10 mouse cellular contexts compared by ENCODE assay signal in genomic region chr10:69465558-69466200, GRCm38 (mm10).
DNase-seq lines count a peak whose midpoint lies in the region; ATAC-seq and TF ChIP-seq lines count a peak whose summit lies in the region.
"Had no signal": no experiment of that assay in that cellular context is flagged by ENCODE, and none has a peak within 500 bp of the region (broad histone marks: within the 10 kb centered on the region; RNA-seq: fewer than 3 reads in every experiment).

No protein-coding gene starts in this region.

- peaks cover 15% of the 10 kb centered on the region; the same call in 1 of the 2 replicates for H3K4me1 ChIP-seq in hindbrain, postnatal 0 days (ENCODE audit: insufficient read depth, low read length)
- peaks cover 46% of the 10 kb centered on the region for H3K4me1 ChIP-seq in midbrain, embryonic 14.5 days (ENCODE audit: control insufficient read depth, insufficient read depth, low read length)
- H3K4me1 ChIP-seq in heart, embryonic 11.5 days (ENCODE audit: control insufficient read depth, insufficient read depth, low read length): no peaks in the 10 kb centered on the region
- H3K4me1 ChIP-seq: lung, embryonic 15.5 days had no signal

- H3K4me3 ChIP-seq in hindbrain, postnatal 0 days (ENCODE audit: low read length): no peak overlapping the region
- no peak overlapping the region for H3K4me3 ChIP-seq in midbrain, embryonic 14.5 days (replicated peaks; ENCODE audit: low read depth, low read length)
- H3K4me3 ChIP-seq in heart, embryonic 11.5 days (ENCODE audit: low read depth, low read length): no peak overlapping the region
- H3K4me3 ChIP-seq: lung, embryonic 15.5 days had no signal

- ATAC-seq in hindbrain, postnatal 0 days: peak; percentile 91
- ATAC-seq in midbrain, embryonic 14.5 days (ENCODE audit: low FRiP score, low TSS enrichment): peak; percentile 82
- ATAC-seq in heart, embryonic 11.5 days (replicated peaks; ENCODE audit: insufficient number of reproducible peaks, low FRiP score, low TSS enrichment): no peak

- H3K9ac ChIP-seq in hindbrain, postnatal 0 days (replicated peaks; ENCODE audit: low read length): 0 out of 2 replicates have a peak overlapping the region, but pooled peaks have one; percentile 18
- H3K9ac ChIP-seq in midbrain, embryonic 14.5 days (replicated peaks; ENCODE audit: low read length): no peak overlapping the region; the same call in 1 of the 2 replicates
- no peak overlapping the region for H3K9ac ChIP-seq in heart, embryonic 11.5 days (ENCODE audit: low read depth, low read length)
- H3K9ac ChIP-seq: lung, embryonic 15.5 days had no signal

- DNase-seq in Muller cell, postnatal 12 days (ENCODE audit: inconsistent ontology term): peak; percentile 62
- peak; percentile 15 for DNase-seq in embryo, embryonic 9.5 days (ENCODE audit: extremely low spot score)
- DNase-seq in hindbrain, postnatal 0 days (ENCODE audit: low spot score): peak; percentile 95
- DNase-seq in midbrain, embryonic 14.5 days: peak; percentile 97
- DNase-seq in B cell, adult 2 months: no peak
- no peak for DNase-seq in adrenal gland, adult 8-10 months
- no peak for DNase-seq in lung, postnatal 36 days
- DNase-seq: kidney, adult 9 months had no signal

- no peaks in the 10 kb centered on the region for H3K9me3 ChIP-seq in hindbrain, postnatal 0 days (ENCODE audit: low read length)
- H3K9me3 ChIP-seq in midbrain, embryonic 14.5 days (ENCODE audit: control insufficient read depth, low read length): no peaks in the 10 kb centered on the region
- no peaks in the 10 kb centered on the region for H3K9me3 ChIP-seq in heart, embryonic 11.5 days (replicated peaks; ENCODE audit: control insufficient read depth, low read length)
- H3K9me3 ChIP-seq: lung, embryonic 15.5 days had no signal

- H3K27ac ChIP-seq in hindbrain, postnatal 0 days: peak overlapping the region; percentile 82
- peak overlapping the region; percentile 94 for H3K27ac ChIP-seq in midbrain, embryonic 14.5 days (replicated peaks; ENCODE audit: low read depth, low read length)
- no peak overlapping the region for H3K27ac ChIP-seq in heart, embryonic 11.5 days (ENCODE audit: low read depth, low read length)
- H3K27ac ChIP-seq: lung, embryonic 15.5 days had no signal

- H3K27me3 ChIP-seq in hindbrain, postnatal 0 days (ENCODE audit: insufficient read depth, low read length): no peaks in the 10 kb centered on the region
- H3K27me3 ChIP-seq in midbrain, embryonic 14.5 days (ENCODE audit: control insufficient read depth, insufficient read depth, low read length): no peaks in the 10 kb centered on the region
- no peaks in the 10 kb centered on the region for H3K27me3 ChIP-seq in heart, embryonic 11.5 days (ENCODE audit: control insufficient read depth, insufficient read depth, low read length)
- H3K27me3 ChIP-seq: lung, embryonic 15.5 days had no signal

- no peaks in the 10 kb centered on the region for H3K36me3 ChIP-seq in hindbrain, postnatal 0 days (ENCODE audit: insufficient read depth, low read length)
- H3K36me3 ChIP-seq in midbrain, embryonic 14.5 days (ENCODE audit: control insufficient read depth, insufficient read depth, low read length): no peaks in the 10 kb centered on the region
- H3K36me3 ChIP-seq in heart, embryonic 11.5 days (ENCODE audit: control insufficient read depth, insufficient read depth, low read length): no peaks in the 10 kb centered on the region
- H3K36me3 ChIP-seq: lung, embryonic 15.5 days had no signal

- H3K4me2 ChIP-seq in hindbrain, postnatal 0 days (ENCODE audit: low read depth, low read length): peak overlapping the region; percentile 39
- peak overlapping the region; percentile 53 for H3K4me2 ChIP-seq in midbrain, embryonic 14.5 days (ENCODE audit: low read length)
- H3K4me2 ChIP-seq in heart, embryonic 11.5 days: no peak overlapping the region
- H3K4me2 ChIP-seq: lung, embryonic 15.5 days had no signal

- TF ChIP-seq CTCF in hindbrain, postnatal 0 days (IDR thresholded peaks at IDR 0.05; ENCODE audit: low read depth): no peak

- 21% methylated on average over 11 of the region's 11 CpGs for WGBS in hindbrain, postnatal 0 days
- 20% methylated on average over 11 of the region's 11 CpGs for WGBS in midbrain, embryonic 14.5 days
- 71% methylated on average over 11 of the region's 11 CpGs for WGBS in heart, embryonic 11.5 days (ENCODE audit: insufficient replicate concordance)

Comparison
In these comparisons a context has a peak if more than half of its experiments do, and no peak if none do; other contexts are left out.
1. DNase-seq: peak in Muller cell, postnatal 12 days (single experiment), embryo, embryonic 9.5 days (single experiment), hindbrain, postnatal 0 days (single experiment) and midbrain, embryonic 14.5 days (single experiment); none in B cell, adult 2 months (0 of 2), adrenal gland, adult 8-10 months (single experiment) and lung, postnatal 36 days (single experiment).